8 mouse cellular contexts compared by ENCODE assay signal in the genomic region with DNA sequence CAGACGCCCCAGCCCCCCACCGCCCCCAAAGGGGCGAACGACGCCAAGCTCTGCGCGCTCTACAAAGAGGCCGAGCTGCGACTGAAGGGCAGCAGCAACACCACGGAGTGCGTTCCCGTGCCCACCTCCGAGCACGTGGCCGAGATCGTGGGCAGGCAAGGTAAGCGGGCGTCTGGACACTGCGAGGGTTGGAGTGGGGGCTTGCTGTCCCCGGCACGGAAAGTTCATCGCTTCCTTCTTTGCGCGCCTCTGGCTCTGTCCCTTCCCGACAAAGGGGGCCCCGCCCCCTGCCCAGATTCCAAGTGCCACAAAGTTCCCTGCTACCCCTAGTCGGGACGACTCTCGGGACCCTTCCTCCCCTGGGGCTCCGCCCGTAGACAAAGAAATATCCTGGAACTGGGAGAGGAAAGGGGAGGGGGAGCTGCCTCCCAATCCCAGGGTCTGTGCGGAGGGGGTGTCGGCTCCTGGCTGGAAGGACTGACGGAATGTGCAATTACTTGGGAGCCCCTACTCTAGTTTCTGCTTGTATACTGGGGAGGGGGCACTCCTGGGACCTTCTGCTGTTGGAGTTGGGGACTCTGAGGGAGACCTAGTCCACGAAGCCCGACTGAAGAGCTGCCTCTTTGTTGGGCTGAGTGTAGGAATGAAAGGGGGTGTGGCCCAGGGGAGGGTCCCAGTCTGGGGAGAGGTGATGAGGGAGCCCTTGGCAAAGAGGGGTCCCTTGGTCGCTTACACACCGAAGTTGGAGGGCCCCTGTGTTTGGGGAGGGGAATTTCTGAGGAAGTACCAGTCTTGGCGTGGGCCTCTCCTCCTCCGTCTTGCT. TPM values are rescaled to one million over a fixed set of nuclear protein-coding genes. Genes with fewer than 3 reads are reported as not detected.
A peak's percentile ranks its signal among the peaks of the same experiment; 100 is the strongest.
DNase-seq lines count a peak whose midpoint lies in the region; ATAC-seq lines count a peak whose summit lies in the region.

No protein-coding gene starts in this region.

- H3K4me1 ChIP-seq in heart, embryonic 13.5 days = peaks cover 76% of the 10 kb centered on the region
- peaks cover 66% of the 10 kb centered on the region for H3K4me1 ChIP-seq in forebrain, embryonic 12.5 days
- H3K4me1 ChIP-seq in limb, embryonic 11.5 days (ENCODE audit: control insufficient read depth, insufficient read depth, low read length) = peaks cover 48% of the 10 kb centered on the region
- H3K4me1 ChIP-seq in neural tube, embryonic 11.5 days (ENCODE audit: control insufficient read depth, insufficient read depth, low read length) = peaks cover 51% of the 10 kb centered on the region

- under 1% methylated on average over 40 of the region's 40 CpGs for WGBS in heart, embryonic 13.5 days
- under 1% methylated on average over 40 of the region's 40 CpGs for WGBS in forebrain, embryonic 12.5 days
- WGBS in limb, embryonic 11.5 days = under 1% methylated on average over 37 of the region's 40 CpGs
- WGBS in neural tube, embryonic 11.5 days = under 1% methylated on average over 39 of the region's 40 CpGs

- H3K9ac ChIP-seq in heart, embryonic 13.5 days = peak overlapping the region; percentile 98
- H3K9ac ChIP-seq in forebrain, embryonic 12.5 days = peak overlapping the region; percentile 99
- peak overlapping the region; percentile 98 for H3K9ac ChIP-seq in limb, embryonic 11.5 days (ENCODE audit: low read length)
- H3K9ac ChIP-seq in neural tube, embryonic 11.5 days (ENCODE audit: low read length) = peak overlapping the region; percentile 97

- H3K4me2 ChIP-seq in heart, embryonic 13.5 days = peak overlapping the region; percentile 75
- H3K4me2 ChIP-seq in forebrain, embryonic 12.5 days = peak overlapping the region; percentile 93
- peak overlapping the region; percentile 93 for H3K4me2 ChIP-seq in limb, embryonic 11.5 days (ENCODE audit: low read depth, severe bottlenecking)
- peak overlapping the region; percentile 66 for H3K4me2 ChIP-seq in neural tube, embryonic 11.5 days (ENCODE audit: low read depth)

- no peak for ATAC-seq in heart, embryonic 13.5 days (ENCODE audit: extremely low read depth, insufficient number of reproducible peaks, low FRiP score, low TSS enrichment)
- ATAC-seq in forebrain, embryonic 12.5 days (ENCODE audit: low FRiP score) = peak; percentile 49
- ATAC-seq in limb, embryonic 11.5 days (ENCODE audit: insufficient number of reproducible peaks, low FRiP score, low TSS enrichment, low read depth) = peak; percentile 16; the same call in 1 of the 2 replicates
- peak; percentile 14 for ATAC-seq in neural tube, embryonic 11.5 days (ENCODE audit: insufficient read depth, low FRiP score, low TSS enrichment)

- H3K27ac ChIP-seq in heart, embryonic 13.5 days (replicated peaks) = peak overlapping the region; percentile 96
- H3K27ac ChIP-seq in forebrain, embryonic 12.5 days = peak overlapping the region; percentile 99
- peak overlapping the region; percentile 99 for H3K27ac ChIP-seq in limb, embryonic 11.5 days (replicated peaks; ENCODE audit: low read depth, low read length)
- H3K27ac ChIP-seq in neural tube, embryonic 11.5 days (ENCODE audit: low read depth, low read length) = peak overlapping the region; percentile 93

- no peaks in the 10 kb centered on the region for H3K9me3 ChIP-seq in heart, embryonic 13.5 days
- H3K9me3 ChIP-seq in forebrain, embryonic 12.5 days = no peaks in the 10 kb centered on the region
- H3K9me3 ChIP-seq in limb, embryonic 11.5 days (ENCODE audit: control insufficient read depth, low read length) = no peaks in the 10 kb centered on the region
- no peaks in the 10 kb centered on the region for H3K9me3 ChIP-seq in neural tube, embryonic 11.5 days (ENCODE audit: control insufficient read depth, low read length)

- DNase-seq in heart, adult 8-10 months (ENCODE audit: low spot score) = no peak
- DNase-seq in MN1 (ENCODE audit: low spot score) = peak; percentile 40
- peak; percentile 80 for DNase-seq in limb, embryonic 11.5 days (ENCODE audit: low spot score)
- DNase-seq in neural tube, embryonic 11.5 days (ENCODE audit: low spot score) = peak; percentile 81
- DNase-seq in ovary, postnatal 14 days (ENCODE audit: low spot score) = no peak
- DNase-seq in layer of hippocampus, postnatal 14 days (ENCODE audit: low spot score in 2 of 2) = no peak

- H3K36me3 ChIP-seq in heart, embryonic 13.5 days = peaks cover 24% of the 10 kb centered on the region
- peaks cover 34% of the 10 kb centered on the region for H3K36me3 ChIP-seq in forebrain, embryonic 12.5 days (replicated peaks)
- H3K36me3 ChIP-seq in limb, embryonic 11.5 days (ENCODE audit: control insufficient read depth, insufficient read depth, low read length) = peaks cover 9% of the 10 kb centered on the region
- H3K36me3 ChIP-seq in neural tube, embryonic 11.5 days (ENCODE audit: control insufficient read depth, insufficient read depth, low read length) = peaks cover 14% of the 10 kb centered on the region

- H3K27me3 ChIP-seq in heart, embryonic 13.5 days (replicated peaks) = no peaks in the 10 kb centered on the region
- no peaks in the 10 kb centered on the region for H3K27me3 ChIP-seq in forebrain, embryonic 12.5 days
- H3K27me3 ChIP-seq in limb, embryonic 11.5 days (ENCODE audit: control insufficient read depth, insufficient read depth, low read length) = no peaks in the 10 kb centered on the region
- H3K27me3 ChIP-seq in neural tube, embryonic 11.5 days (ENCODE audit: control insufficient read depth, insufficient read depth, low read length) = no peaks in the 10 kb centered on the region

- H3K4me3 ChIP-seq in heart, embryonic 13.5 days = peak overlapping the region; percentile 93
- peak overlapping the region; percentile 93 for H3K4me3 ChIP-seq in forebrain, embryonic 12.5 days (replicated peaks)
- peak overlapping the region; percentile 95 for H3K4me3 ChIP-seq in limb, embryonic 11.5 days (ENCODE audit: low read depth, low read length)
- peak overlapping the region; percentile 80 for H3K4me3 ChIP-seq in neural tube, embryonic 11.5 days (ENCODE audit: low read depth, low read length)

RNA-seq across cellular contexts. Expression of a gene that starts 0.7 kb away (rescaled TPM):
- polyA plus RNA-seq in heart, embryonic 13.5 days (2015; fragmentation: Nextera tagmentation; extraction: Ambion mirVana) = 9.9 and 10.1 TPM in 2 replicates
- under 1 TPM; 0.28 to 0.44 (median 0.33) TPM for total RNA-seq in heart, adult 8-10 months (2022)
- polyA plus RNA-seq in forebrain, embryonic 12.5 days (2016; fragmentation: Nextera tagmentation; extraction: Ambion mirVana) = 51.0 and 53.2 TPM in 2 replicates
- 42.6 and 43.5 TPM in 2 replicates for polyA plus RNA-seq in limb, embryonic 11.5 days (2014; fragmentation: Nextera tagmentation; extraction: Ambion mirVana)
- 42.0 and 43.6 TPM in 2 replicates for polyA plus RNA-seq in neural tube, embryonic 11.5 days (2014; fragmentation: Nextera tagmentation; extraction: Ambion mirVana)
- 10 to 100 TPM in 1 of 2 experiments, 1 to 10 TPM in 1; 9.0 to 10.7 TPM for total RNA-seq in layer of hippocampus, postnatal 14 days (2021)

RNA-seq across cellular contexts. Expression of a gene that starts 15.2 kb away (rescaled TPM):
- polyA plus RNA-seq in heart, embryonic 13.5 days (2015; fragmentation: Nextera tagmentation; extraction: Ambion mirVana) = 1.1 and 1.5 TPM in 2 replicates
- not detected for total RNA-seq in heart, adult 8-10 months (2022)
- 0.82 and 1.2 TPM in 2 replicates for polyA plus RNA-seq in forebrain, embryonic 12.5 days (2016; fragmentation: Nextera tagmentation; extraction: Ambion mirVana)
- 2.4 and 3.1 TPM in 2 replicates for polyA plus RNA-seq in limb, embryonic 11.5 days (2014; fragmentation: Nextera tagmentation; extraction: Ambion mirVana)
- 0.70 and 0.78 TPM in 2 replicates for polyA plus RNA-seq in neural tube, embryonic 11.5 days (2014; fragmentation: Nextera tagmentation; extraction: Ambion mirVana)
- not detected for total RNA-seq in layer of hippocampus, postnatal 14 days (2021)

RNA-seq across cellular contexts. Expression of a gene that starts 20.0 kb away (rescaled TPM):
- 131 and 150 TPM in 2 replicates for polyA plus RNA-seq in heart, embryonic 13.5 days (2015; fragmentation: Nextera tagmentation; extraction: Ambion mirVana)
- total RNA-seq in heart, adult 8-10 months (2022) = 100 to 1,000 TPM; 104 to 116 (median 107) TPM
- 137 and 138 TPM in 2 replicates for polyA plus RNA-seq in forebrain, embryonic 12.5 days (2016; fragmentation: Nextera tagmentation; extraction: Ambion mirVana)
- polyA plus RNA-seq in limb, embryonic 11.5 days (2014; fragmentation: Nextera tagmentation; extraction: Ambion mirVana) = 78.9 and 89.3 TPM in 2 replicates
- 82.1 and 98.4 TPM in 2 replicates for polyA plus RNA-seq in neural tube, embryonic 11.5 days (2014; fragmentation: Nextera tagmentation; extraction: Ambion mirVana)
- 100 to 1,000 TPM in 1 of 2 experiments, 10 to 100 TPM in 1; 96.1 to 113 TPM for total RNA-seq in layer of hippocampus, postnatal 14 days (2021)

RNA-seq across cellular contexts. Expression of a gene that starts 20.7 kb away (rescaled TPM):
- polyA plus RNA-seq in heart, embryonic 13.5 days (2015; fragmentation: Nextera tagmentation; extraction: Ambion mirVana) = 33.1 and 34.1 TPM in 2 replicates
- 10 to 100 TPM; 68.8 to 90.5 (median 77.6) TPM for total RNA-seq in heart, adult 8-10 months (2022)
- 64.1 and 64.4 TPM in 2 replicates for polyA plus RNA-seq in forebrain, embryonic 12.5 days (2016; fragmentation: Nextera tagmentation; extraction: Ambion mirVana)
- polyA plus RNA-seq in limb, embryonic 11.5 days (2014; fragmentation: Nextera tagmentation; extraction: Ambion mirVana) = 80.1 and 85.3 TPM in 2 replicates
- 80.2 and 84.0 TPM in 2 replicates for polyA plus RNA-seq in neural tube, embryonic 11.5 days (2014; fragmentation: Nextera tagmentation; extraction: Ambion mirVana)
- total RNA-seq in layer of hippocampus, postnatal 14 days (2021) = 10 to 100 TPM; 77.3 to 81.8 TPM

RNA-seq across cellular contexts. Expression of a gene that starts 23.1 kb away (rescaled TPM):
- polyA plus RNA-seq in heart, embryonic 13.5 days (2015; fragmentation: Nextera tagmentation; extraction: Ambion mirVana) = 86.7 and 97.1 TPM in 2 replicates
- 100 to 1,000 TPM; 112 to 127 (median 118) TPM for total RNA-seq in heart, adult 8-10 months (2022)
- polyA plus RNA-seq in forebrain, embryonic 12.5 days (2016; fragmentation: Nextera tagmentation; extraction: Ambion mirVana) = 23.2 and 25.8 TPM in 2 replicates
- 20.3 and 20.4 TPM in 2 replicates for polyA plus RNA-seq in limb, embryonic 11.5 days (2014; fragmentation: Nextera tagmentation; extraction: Ambion mirVana)
- polyA plus RNA-seq in neural tube, embryonic 11.5 days (2014; fragmentation: Nextera tagmentation; extraction: Ambion mirVana) = 16.1 and 17.4 TPM in 2 replicates
- 10 to 100 TPM; 42.0 to 49.3 TPM for total RNA-seq in layer of hippocampus, postnatal 14 days (2021)

Comparison
In these comparisons a context has a peak if more than half of its experiments do, and no peak if none do; other contexts are left out.
1. DNase-seq: peak in MN1 (single experiment), limb, embryonic 11.5 days (single experiment) and neural tube, embryonic 11.5 days (single experiment); none in heart, adult 8-10 months (single experiment), ovary, postnatal 14 days (single experiment) and layer of hippocampus, postnatal 14 days (0 of 2).
2. Peak in every context shown above with its lines, with median percentiles within 50 percentile points of each other: H3K27ac ChIP-seq, H3K4me2 ChIP-seq, H3K4me3 ChIP-seq and H3K9ac ChIP-seq.